Mouse (Mus musculus): ENCODE measurements around the gene Olfr466.

Gene Olfr466

GRCm38 (mm10) chr13:65149940-65150339, at the start of gene Olfr466:
TSS of gene Olfr466 (plus strand) at chr13:65150240.
- no peak for DNase-seq (ENCODE audit: low spot score in 2 of 2)

GRCm38 (mm10) chr13:65100678-65101077, 49.4 kb upstream of the Olfr466 start:
- no peak for DNase-seq (ENCODE audit: low spot score in 2 of 2)

- DNase-seq (ENCODE audit: low spot score in 2 of 2): no peak
Observed at GRCm38 (mm10) chr13:65101232-65101631, 48.8 kb upstream of the Olfr466 start.

DNA sequence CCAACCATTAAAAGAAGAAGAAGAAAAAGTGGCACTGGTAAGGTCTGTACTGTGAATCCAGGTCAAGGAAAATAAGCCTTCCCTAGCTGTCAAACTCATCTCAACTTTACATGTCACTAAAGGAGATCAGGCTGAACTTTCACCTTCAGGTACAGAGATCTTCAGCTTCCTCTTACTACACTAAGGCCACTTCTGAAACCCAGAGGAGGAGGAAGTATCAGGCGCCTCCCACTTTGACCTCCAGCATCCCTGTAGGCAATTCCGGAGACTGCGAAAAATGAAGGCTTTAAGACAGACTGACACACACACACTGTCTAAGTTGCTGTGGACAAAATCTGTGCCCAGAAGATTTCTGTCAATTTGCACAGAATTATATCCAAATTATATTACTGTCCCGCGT, 38.1 kb upstream of the Olfr466 start:
- peak; percentile 49 to 54 for DNase-seq (ENCODE audit: low spot score in 2 of 2)

- peak; percentile 84 to 88 for DNase-seq (ENCODE audit: low spot score in 2 of 2)
Observed at GRCm38 (mm10) chr13:65112459-65113110, 37.5 kb upstream of the Olfr466 start, which contains the start of gene Mfsd14b. TSS of gene Mfsd14b (minus strand) at chr13:65112975.

DNA sequence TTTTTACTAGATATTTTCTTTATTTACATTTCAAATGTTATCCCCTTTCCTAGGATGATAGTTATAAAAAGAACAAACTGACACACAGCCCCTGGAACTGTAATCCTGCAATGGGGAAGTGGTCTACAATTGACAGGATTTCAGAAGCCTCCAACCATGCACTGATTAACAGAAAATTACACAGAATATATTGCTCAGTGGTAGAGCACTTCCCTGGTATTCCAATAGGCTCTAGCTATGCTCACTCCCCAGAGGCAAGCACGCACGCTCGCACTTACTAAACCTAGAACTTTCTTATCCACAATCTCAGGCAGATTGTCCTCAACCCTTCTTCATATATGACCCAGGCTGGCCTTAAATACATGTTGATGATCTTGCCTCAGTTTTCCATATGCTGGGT, 36.8 kb upstream of the Olfr466 start:
- no peak for DNase-seq (ENCODE audit: low spot score in 2 of 2)

GRCm38 (mm10) chr13:65120984-65121383, 29.1 kb upstream of the Olfr466 start:
- no peak for DNase-seq (ENCODE audit: low spot score in 2 of 2)

DNA sequence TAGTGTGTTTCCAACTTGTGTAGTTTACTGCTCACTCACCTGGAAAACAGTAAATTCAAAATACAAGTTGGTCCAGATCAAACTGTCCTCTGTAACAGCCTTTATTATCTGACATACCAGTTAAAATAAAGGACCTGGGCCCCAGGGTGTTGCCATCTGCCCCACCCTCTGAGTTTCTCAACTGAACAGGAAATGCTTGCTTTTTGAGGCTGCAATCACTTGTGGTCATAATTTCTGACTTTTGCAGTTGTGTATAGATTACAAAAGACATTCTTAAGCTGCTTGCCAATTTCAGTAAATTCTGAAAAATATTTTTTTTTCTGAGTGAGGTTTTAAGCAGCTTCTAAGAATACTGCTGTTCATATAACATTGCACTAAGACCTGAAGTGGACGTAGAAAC, 27.9 kb upstream of the Olfr466 start:
- DNase-seq (ENCODE audit: low spot score in 2 of 2): peak in 1 of 2 experiments; percentile 18

DNA sequence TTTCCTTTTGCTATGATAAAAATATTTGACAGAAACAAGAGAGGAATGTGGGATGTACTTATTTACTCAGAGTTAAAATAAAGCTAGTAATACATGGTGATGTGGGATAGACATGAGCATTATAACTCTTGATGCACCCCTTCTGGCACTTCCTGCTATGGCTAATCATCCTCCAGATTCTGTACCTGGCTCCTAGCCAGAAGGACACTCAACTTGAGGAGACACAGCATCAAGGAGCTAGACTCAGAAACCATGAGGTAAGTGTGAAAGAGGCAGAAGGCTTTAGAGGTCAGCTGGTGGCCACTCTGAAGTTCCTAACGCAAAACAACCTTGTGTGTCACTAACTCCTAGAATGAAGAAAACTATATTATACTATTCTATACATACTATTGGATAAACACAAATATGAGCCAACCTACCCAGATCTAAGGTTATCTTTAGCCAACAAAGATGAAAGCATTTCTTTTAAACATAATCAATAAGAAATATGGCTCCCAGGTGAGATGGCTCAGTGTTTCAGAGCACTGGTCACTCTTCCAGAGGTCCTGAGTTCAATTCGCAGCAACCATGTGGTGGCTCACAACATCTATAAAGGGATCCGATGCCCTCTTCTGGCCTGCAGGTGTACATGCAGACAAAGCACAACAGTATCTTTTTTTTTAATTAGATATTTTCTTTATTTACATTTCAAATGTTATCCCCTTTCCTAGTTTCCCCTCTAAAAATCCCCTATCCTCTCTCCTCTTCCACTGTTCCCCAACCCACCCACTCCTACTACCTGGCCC, 22.8 kb upstream of the Olfr466 start:
- no peak for DNase-seq (ENCODE audit: low spot score in 2 of 2)

GRCm38 (mm10) chr13:65137789-65138188, 12.3 kb upstream of the Olfr466 start, which contains the start of gene Olfr465-ps1:
TSS of gene Olfr465-ps1 (plus strand) at chr13:65138089.
- DNase-seq (ENCODE audit: low spot score in 2 of 2): no peak

- no peak for DNase-seq (ENCODE audit: low spot score in 2 of 2)
Observed at GRCm38 (mm10) chr13:65174102-65174501, 24.1 kb downstream of the Olfr466 start.

- peak in 1 of 2 experiments; percentile 4 for DNase-seq (ENCODE audit: low spot score in 2 of 2)
Observed at GRCm38 (mm10) chr13:65175734-65176471, 25.9 kb downstream of the Olfr466 start.

DNA sequence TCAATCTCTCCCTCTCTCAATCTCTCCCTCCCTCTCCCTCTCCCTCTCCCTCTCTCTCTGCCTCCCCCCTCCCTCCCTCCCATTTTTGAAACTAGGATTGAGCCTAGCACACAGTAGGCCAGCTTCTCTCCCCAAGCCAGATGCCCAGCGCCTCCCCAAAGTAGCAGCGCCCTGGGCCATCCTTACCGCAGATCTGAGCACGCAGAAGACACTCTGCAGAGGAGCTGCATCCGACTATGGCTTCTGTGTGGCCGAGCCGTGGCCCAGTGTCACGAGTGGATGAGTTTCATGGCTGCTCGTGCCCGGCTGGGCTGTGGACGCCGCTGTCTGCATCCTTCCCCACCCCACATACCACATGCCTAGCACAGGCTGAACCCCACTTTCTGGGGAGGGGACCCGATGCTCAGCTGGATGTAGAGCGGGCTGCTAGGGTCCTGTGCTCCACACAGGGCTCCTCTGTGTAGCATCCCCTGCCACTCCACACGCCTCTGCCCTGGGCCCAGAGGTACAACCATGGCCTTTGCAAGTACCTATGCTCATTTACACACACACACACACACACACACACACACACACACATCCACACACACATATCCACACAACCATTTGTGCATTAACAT, 26.5 kb downstream of the Olfr466 start:
- no peak for DNase-seq (ENCODE audit: low spot score in 2 of 2)

DNA sequence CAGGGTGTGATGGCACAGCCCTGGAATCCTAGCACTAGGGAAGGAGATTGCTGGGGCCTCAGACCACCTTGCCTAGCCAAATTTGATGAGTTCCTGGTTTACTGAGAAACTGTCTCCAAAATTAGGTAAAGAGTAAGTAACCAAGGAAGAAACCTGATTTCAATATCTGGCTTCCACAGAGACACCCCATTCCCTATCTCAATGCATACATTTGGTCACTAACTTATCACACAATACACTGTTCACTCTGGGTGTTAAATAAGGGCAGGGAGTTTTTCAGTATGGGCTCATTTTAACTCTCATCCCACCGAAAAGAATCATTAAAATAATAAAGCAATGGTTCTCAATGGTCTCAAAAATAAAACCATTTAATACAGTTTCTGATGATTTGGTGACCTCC, 50.6 kb downstream of the Olfr466 start:
- DNase-seq (ENCODE audit: low spot score in 2 of 2): no peak

Data from spleen, postnatal 36 days (tissue).